Comparison of ENCODE assay signal across 7 mouse cellular contexts in genomic region chr11:68399548-68400020, GRCm38 (mm10). TPM values are rescaled to one million over a fixed set of nuclear protein-coding genes. Genes with fewer than 3 reads are reported as not detected.
A peak's percentile ranks its signal among the peaks of the same experiment; 100 is the strongest.
DNase-seq lines count a peak whose midpoint lies in the region; ATAC-seq and TF ChIP-seq lines count a peak whose summit lies in the region.

No protein-coding gene starts in this region.

- H3K4me2 ChIP-seq in hindbrain, embryonic 15.5 days = peak overlapping the region; percentile 98
- peak overlapping the region; percentile 46 for H3K4me2 ChIP-seq in liver, embryonic 16.5 days (ENCODE audit: low read depth, low read length)
- peak overlapping the region; percentile 96 for H3K4me2 ChIP-seq in stomach, postnatal 0 days (replicated peaks; ENCODE audit: low read depth)

- peak overlapping the region; percentile 24 for H3K4me3 ChIP-seq in embryonic fibroblast, embryonic 13.5 days (ENCODE audit: insufficient read depth, low read length)
- H3K4me3 ChIP-seq in hindbrain, embryonic 15.5 days = peak overlapping the region; percentile 52
- peak overlapping the region; percentile 27 for H3K4me3 ChIP-seq in liver, embryonic 16.5 days (ENCODE audit: low read depth, low read length)
- H3K4me3 ChIP-seq in stomach, postnatal 0 days (ENCODE audit: low read depth, low read length) = peak overlapping the region; percentile 52

- H3K27ac ChIP-seq in embryonic fibroblast, embryonic 13.5 days (ENCODE audit: insufficient read depth, low read length) = no peak overlapping the region
- H3K27ac ChIP-seq in hindbrain, embryonic 15.5 days (replicated peaks) = 0 out of 2 replicates have a peak overlapping the region, but pooled peaks have one; percentile 45
- no peak overlapping the region for H3K27ac ChIP-seq in liver, embryonic 16.5 days (ENCODE audit: low read length)
- no peak overlapping the region for H3K27ac ChIP-seq in stomach, postnatal 0 days (replicated peaks)

- H3K9ac ChIP-seq in hindbrain, embryonic 15.5 days = peak overlapping the region; percentile 45
- H3K9ac ChIP-seq in liver, embryonic 16.5 days (ENCODE audit: low read depth, low read length) = no peak overlapping the region
- H3K9ac ChIP-seq in stomach, postnatal 0 days (ENCODE audit: low read length) = peak overlapping the region; percentile 57

- H3K36me3 ChIP-seq in hindbrain, embryonic 15.5 days = no peaks in the 10 kb centered on the region
- H3K36me3 ChIP-seq in liver, embryonic 16.5 days (ENCODE audit: control insufficient read depth, insufficient read depth) = no peaks in the 10 kb centered on the region
- H3K36me3 ChIP-seq in stomach, postnatal 0 days (ENCODE audit: control insufficient read depth, insufficient read depth, low read length) = no peaks in the 10 kb centered on the region

- peak; percentile 88 for ATAC-seq in hindbrain, embryonic 15.5 days (ENCODE audit: low FRiP score, low read depth)
- ATAC-seq in liver, embryonic 16.5 days (ENCODE audit: low read depth) = no peak
- ATAC-seq in stomach, postnatal 0 days (ENCODE audit: low FRiP score, low TSS enrichment) = 0 out of 2 replicates have a peak, but pooled peaks have one; percentile 6

- no peak for TF ChIP-seq CTCF in embryonic fibroblast, embryonic 13.5 days (IDR thresholded peaks at IDR 0.05; ENCODE audit: borderline replicate concordance, insufficient read depth, low read length)
- TF ChIP-seq CTCF in stomach, postnatal 0 days (IDR thresholded peaks at IDR 0.05; ENCODE audit: low read depth) = no peak

- H3K4me1 ChIP-seq in embryonic fibroblast, embryonic 13.5 days (ENCODE audit: control insufficient read depth, insufficient read depth, low read length) = no peaks in the 10 kb centered on the region
- H3K4me1 ChIP-seq in hindbrain, embryonic 15.5 days (replicated peaks) = peaks cover 20% of the 10 kb centered on the region
- H3K4me1 ChIP-seq in liver, embryonic 16.5 days (ENCODE audit: control insufficient read depth, low read depth, low read length) = no peaks in the 10 kb centered on the region
- 0 out of 2 replicates have a peak, but pooled peaks cover 3% of the 10 kb centered on the region for H3K4me1 ChIP-seq in stomach, postnatal 0 days (replicated peaks; ENCODE audit: control insufficient read depth, insufficient read depth)

- WGBS in hindbrain, embryonic 15.5 days = under 1% methylated on average over 41 of the region's 47 CpGs
- WGBS in liver, embryonic 16.5 days (ENCODE audit: insufficient replicate concordance) = 1% methylated on average over 41 of the region's 47 CpGs
- WGBS in stomach, postnatal 0 days = 2% methylated on average over 34 of the region's 47 CpGs

- TF ChIP-seq EP300 in stomach, postnatal 0 days (optimal IDR thresholded peaks at IDR 0.05) = no peak

- DNase-seq in right cerebral cortex, adult 2 months (ENCODE audit: low spot score in 2 of 2) = peak; percentile 14
- DNase-seq in right cerebral cortex, postnatal 14 days = no peak
- no peak for DNase-seq in stomach, postnatal 0 days (ENCODE audit: low spot score)
- DNase-seq in cerebellum, adult 11 months = no peak

- H3K27me3 ChIP-seq in hindbrain, embryonic 15.5 days = peaks cover 50% of the 10 kb centered on the region
- H3K27me3 ChIP-seq in liver, embryonic 16.5 days (ENCODE audit: control insufficient read depth, insufficient read depth, low read depth, low read length) = peaks cover 71% of the 10 kb centered on the region
- no peaks in the 10 kb centered on the region for H3K27me3 ChIP-seq in stomach, postnatal 0 days (ENCODE audit: control insufficient read depth, insufficient read depth, low read length)

- no peak for TF ChIP-seq POLR2A in embryonic fibroblast, embryonic 13.5 days (IDR thresholded peaks at IDR 0.05; ENCODE audit: low read depth, low read length)

- no peaks in the 10 kb centered on the region for H3K9me3 ChIP-seq in hindbrain, embryonic 15.5 days
- H3K9me3 ChIP-seq in liver, embryonic 16.5 days (replicated peaks; ENCODE audit: control insufficient read depth, low read length) = no peaks in the 10 kb centered on the region
- H3K9me3 ChIP-seq in stomach, postnatal 0 days (ENCODE audit: control insufficient read depth, low read length) = no peaks in the 10 kb centered on the region

RNA-seq across cellular contexts. Expression of gene Ntn1, which starts 1.0 kb away (rescaled TPM):
- 3.7 and 6.1 TPM in 2 replicates for polyA plus RNA-seq in embryonic fibroblast, embryonic 13.5 days (2011; ENCODE audit: insufficient read length, low read depth, missing spikeins)
- polyA plus RNA-seq in hindbrain, embryonic 15.5 days (2015; fragmentation: Nextera tagmentation; extraction: Ambion mirVana) = 22.0 and 24.8 TPM in 2 replicates
- 0.14 and 0.28 TPM in 2 replicates for polyA plus RNA-seq in liver, embryonic 16.5 days (2015; fragmentation: Nextera tagmentation; extraction: Ambion mirVana)
- polyA plus RNA-seq in stomach, postnatal 0 days (2015; fragmentation: Nextera tagmentation; extraction: Ambion mirVana) = 7.4 and 8.5 TPM in 2 replicates

RNA-seq across cellular contexts. Expression of gene Pik3r5, which starts 32.3 kb away (rescaled TPM):
- polyA plus RNA-seq in embryonic fibroblast, embryonic 13.5 days (2011; ENCODE audit: insufficient read length, low read depth, missing spikeins) = 0.86 and 1.3 TPM in 2 replicates
- polyA plus RNA-seq in hindbrain, embryonic 15.5 days (2015; fragmentation: Nextera tagmentation; extraction: Ambion mirVana) = 0.30 and 0.47 TPM in 2 replicates
- polyA plus RNA-seq in liver, embryonic 16.5 days (2015; fragmentation: Nextera tagmentation; extraction: Ambion mirVana) = 0.54 and 0.65 TPM in 2 replicates
- 0.24 and 0.36 TPM in 2 replicates for polyA plus RNA-seq in stomach, postnatal 0 days (2015; fragmentation: Nextera tagmentation; extraction: Ambion mirVana)

Comparison
In these comparisons a context has a peak if more than half of its experiments do, and no peak if none do; other contexts are left out.
1. DNase-seq: peak in right cerebral cortex, adult 2 months (2 of 2); none in right cerebral cortex, postnatal 14 days (single experiment), stomach, postnatal 0 days (single experiment) and cerebellum, adult 11 months (single experiment).
2. H3K4me2 ChIP-seq: peak in every context shown above with its lines; median percentile 98 in hindbrain, embryonic 15.5 days; 96 in stomach, postnatal 0 days; 46 in liver, embryonic 16.5 days.
3. Peak in every context shown above with its lines, with median percentiles within 50 percentile points of each other: H3K4me3 ChIP-seq.